Mouse (Mus musculus): ENCODE data around the gene Adar.

GRCm38 (mm10) chr3:89732091-89732490 is 17.3 kb downstream of the Adar start:
- no peak for TF ChIP-seq CTCF (IDR thresholded peaks at IDR 0.05; ENCODE audit: borderline replicate concordance, insufficient read depth, low read length)
- TF ChIP-seq POLR2A (IDR thresholded peaks at IDR 0.05; ENCODE audit: low read depth, low read length) = no peak

Data from embryonic fibroblast, embryonic 13.5 days (primary cell).